In genomic region chr8:60658114-60658500, GRCm38 (mm10) we compare ENCODE assay signal across 18 mouse cellular contexts. TPM values are rescaled to one million over a fixed set of nuclear protein-coding genes. Genes with fewer than 3 reads are reported as not detected.
DNase-seq lines count a peak whose midpoint lies in the region; ATAC-seq and TF ChIP-seq lines count a peak whose summit lies in the region.
"Had no signal": no experiment of that assay in that cellular context is flagged by ENCODE, and none has a peak within 500 bp of the region (broad histone marks: within the 10 kb centered on the region; RNA-seq: fewer than 3 reads in every experiment).

No protein-coding gene starts in this region.

- no peaks in the 10 kb centered on the region for H3K27me3 ChIP-seq in kidney, postnatal 0 days (ENCODE audit: insufficient read depth, low read length)
- no peaks in the 10 kb centered on the region for H3K27me3 ChIP-seq in forebrain, embryonic 14.5 days (replicated peaks; ENCODE audit: control insufficient read depth, insufficient read depth, low read length)
- H3K27me3 ChIP-seq in midbrain, embryonic 15.5 days (replicated peaks): no peaks in the 10 kb centered on the region
- H3K27me3 ChIP-seq: embryonic facial prominence, embryonic 13.5 days; heart, embryonic 13.5 days; stomach, embryonic 15.5 days had no signal

- H3K4me3 ChIP-seq in kidney, postnatal 0 days (replicated peaks; ENCODE audit: low read depth, low read length): no peak overlapping the region
- H3K4me3 ChIP-seq in ES-E14 (ENCODE audit: insufficient read depth in 1 of 2, low read depth in 1 of 2, low read length in 2 of 2, poor library complexity in 1 of 2, severe bottlenecking in 1 of 2): no peak overlapping the region
- no peak overlapping the region for H3K4me3 ChIP-seq in forebrain, embryonic 14.5 days (ENCODE audit: low read depth, low read length)
- no peak overlapping the region for H3K4me3 ChIP-seq in midbrain, embryonic 15.5 days
- H3K4me3 ChIP-seq: embryonic facial prominence, embryonic 13.5 days; heart, embryonic 13.5 days; left cerebral cortex, adult 2 months; stomach, embryonic 15.5 days had no signal

- no peak overlapping the region for H3K27ac ChIP-seq in kidney, postnatal 0 days
- peak overlapping the region; percentile 86 for H3K27ac ChIP-seq in ES-E14 (ENCODE audit: insufficient read depth, low read depth, low read length, poor library complexity, severe bottlenecking)
- H3K27ac ChIP-seq in forebrain, embryonic 14.5 days (ENCODE audit: low read depth, low read length): no peak overlapping the region
- H3K27ac ChIP-seq in midbrain, embryonic 15.5 days: no peak overlapping the region
- H3K27ac ChIP-seq: embryonic facial prominence, embryonic 13.5 days; heart, embryonic 13.5 days; macrophage; stomach, embryonic 15.5 days had no signal

- H3K4me1 ChIP-seq in kidney, postnatal 0 days (replicated peaks; ENCODE audit: insufficient read depth, low read length): no peaks in the 10 kb centered on the region
- H3K4me1 ChIP-seq in ES-E14 (ENCODE audit: control insufficient read depth in 2 of 2, insufficient read depth in 2 of 2, low read length in 2 of 2, poor library complexity in 1 of 2): peaks cover 0 to 22% of the 10 kb centered on the region in 2 experiments; a peak in 2 of 4 replicates
- H3K4me1 ChIP-seq in forebrain, embryonic 14.5 days (ENCODE audit: control insufficient read depth, insufficient read depth, low read length): peaks cover 11% of the 10 kb centered on the region
- peaks cover 6% of the 10 kb centered on the region; the same call in 1 of the 2 replicates for H3K4me1 ChIP-seq in midbrain, embryonic 15.5 days
- H3K4me1 ChIP-seq: heart, embryonic 13.5 days; stomach, embryonic 15.5 days had no signal

- DNase-seq in kidney, postnatal 0 days (ENCODE audit: low spot score): no peak
- DNase-seq in kidney, adult 11 months: no peak
- DNase-seq in ES-E14 (ENCODE audit: low read depth, low spot score): no peak
- DNase-seq in forebrain, embryonic 14.5 days (ENCODE audit: low spot score): no peak
- DNase-seq in gastrocnemius, postnatal 10 days: no peak
- DNase-seq in heart, adult 9 months (ENCODE audit: low spot score in 2 of 2): no peak
- DNase-seq: cerebellum, adult 11 months; gastrocnemius, postnatal 25 days; kidney, postnatal 10 days; lung, adult 18-20 months; thymus, postnatal 36 days had no signal

- no peaks in the 10 kb centered on the region for H3K36me3 ChIP-seq in kidney, postnatal 0 days (ENCODE audit: insufficient read depth, low read length)
- H3K36me3 ChIP-seq in ES-E14 (ENCODE audit: control insufficient read depth, insufficient read depth, low read length, poor library complexity, severe bottlenecking): no peaks in the 10 kb centered on the region; the same call in 1 of the 2 replicates
- no peaks in the 10 kb centered on the region for H3K36me3 ChIP-seq in forebrain, embryonic 14.5 days (ENCODE audit: control insufficient read depth, insufficient read depth, low read length)
- no peaks in the 10 kb centered on the region for H3K36me3 ChIP-seq in midbrain, embryonic 15.5 days (replicated peaks)
- H3K36me3 ChIP-seq: embryonic facial prominence, embryonic 13.5 days; heart, embryonic 13.5 days; stomach, embryonic 15.5 days had no signal

- no peak overlapping the region for H3K9ac ChIP-seq in kidney, postnatal 0 days (ENCODE audit: low read depth, low read length)
- no peak overlapping the region for H3K9ac ChIP-seq in ES-E14 (ENCODE audit: insufficient read depth, low read depth, low read length, poor library complexity, severe bottlenecking)
- no peak overlapping the region for H3K9ac ChIP-seq in forebrain, embryonic 14.5 days (ENCODE audit: low read length)
- H3K9ac ChIP-seq in midbrain, embryonic 15.5 days: no peak overlapping the region
- H3K9ac ChIP-seq: embryonic facial prominence, embryonic 13.5 days; heart, embryonic 13.5 days; stomach, embryonic 15.5 days had no signal

- no peak for TF ChIP-seq CTCF in kidney, postnatal 0 days (IDR thresholded peaks at IDR 0.05; ENCODE audit: low read depth)

- 81% methylated on average over 6 of the region's 6 CpGs for WGBS in kidney, postnatal 0 days
- WGBS in forebrain, embryonic 14.5 days: 21% methylated on average over 6 of the region's 6 CpGs
- 64% methylated on average over 6 of the region's 6 CpGs for WGBS in midbrain, embryonic 15.5 days

- no peaks in the 10 kb centered on the region for H3K9me3 ChIP-seq in kidney, postnatal 0 days (replicated peaks; ENCODE audit: low read length)
- H3K9me3 ChIP-seq in ES-E14 (ENCODE audit: control insufficient read depth, insufficient read depth, low read depth, low read length): no peaks in the 10 kb centered on the region
- no peaks in the 10 kb centered on the region for H3K9me3 ChIP-seq in forebrain, embryonic 14.5 days (replicated peaks; ENCODE audit: control insufficient read depth, low read length)
- no peaks in the 10 kb centered on the region for H3K9me3 ChIP-seq in midbrain, embryonic 15.5 days
- H3K9me3 ChIP-seq: embryonic facial prominence, embryonic 13.5 days; heart, embryonic 13.5 days; stomach, embryonic 15.5 days had no signal

- ATAC-seq in kidney, postnatal 0 days (replicated peaks; ENCODE audit: low FRiP score, low read depth): peak; percentile 54; the same call in 1 of the 2 replicates
- ATAC-seq in forebrain, embryonic 14.5 days: peak; percentile 63
- ATAC-seq in midbrain, embryonic 15.5 days (replicated peaks): peak; percentile 78
- ATAC-seq: activated CD4-positive, CD25-positive, alpha-beta regulatory T cell, adult 4 months had no signal

- in situ Hi-C loops in ES-E14 (cut with MboI; ENCODE audit: low sequenced_read_pairs in 2 of 2, unreplicated experiment in 2 of 2): no loop called here

- H3K4me2 ChIP-seq in kidney, postnatal 0 days (ENCODE audit: low read length): no peak overlapping the region
- no peak overlapping the region for H3K4me2 ChIP-seq in forebrain, embryonic 14.5 days (ENCODE audit: low read length)
- H3K4me2 ChIP-seq in midbrain, embryonic 15.5 days: no peak overlapping the region
- H3K4me2 ChIP-seq: embryonic facial prominence, embryonic 13.5 days; heart, embryonic 13.5 days; stomach, embryonic 15.5 days had no signal

TF ChIP-seq in ES-E14, 5 proteins besides CTCF, POLR2A, EP300 and RAD21:
- TF ChIP-seq MAFK (IDR thresholded peaks at IDR 0.05; ENCODE audit: insufficient read depth, low read depth, low read length) (no peak), CHD2 (IDR thresholded peaks at IDR 0.05; ENCODE audit: low read depth, low read length) (no peak), ZNF384 (IDR thresholded peaks at IDR 0.05; ENCODE audit: low read depth, low read length) (no peak), ZC3H11A (IDR thresholded peaks at IDR 0.05; ENCODE audit: borderline replicate concordance, low read depth, low read length) (no peak)

RNA-seq across cellular contexts. Expression of gene Mfap3l, which starts 25.5 kb away (rescaled TPM):
- polyA plus RNA-seq in kidney, postnatal 0 days (2015; fragmentation: Nextera tagmentation; extraction: Ambion mirVana): 4.4 and 5.1 TPM in 2 replicates
- 7.0 and 9.1 TPM in 2 replicates for total RNA-seq in ES-E14 (2012; rRNA removed)
- 0.74 and 1.4 TPM in 2 replicates for polyA plus RNA-seq in forebrain, embryonic 14.5 days (2014; fragmentation: Nextera tagmentation; extraction: Ambion mirVana)
- polyA plus RNA-seq in midbrain, embryonic 15.5 days (2015; fragmentation: Nextera tagmentation; extraction: Ambion mirVana): 2.5 and 2.6 TPM in 2 replicates
- 1 to 10 TPM; 6.1 to 7.6 TPM for total RNA-seq in gastrocnemius, postnatal 10 days (2021)
- polyA plus RNA-seq: activated CD4-positive, CD25-positive, alpha-beta regulatory T cell, adult 4 months had no signal
